Mouse (Mus musculus): Measurements from ENCODE around the gene Elp5.
"Not testable (repeated sequence)": the region's sequence is repeated elsewhere in the genome, so short reads cannot be mapped to it uniquely, and the experiment has no call there.

Gene Elp5

DNA sequence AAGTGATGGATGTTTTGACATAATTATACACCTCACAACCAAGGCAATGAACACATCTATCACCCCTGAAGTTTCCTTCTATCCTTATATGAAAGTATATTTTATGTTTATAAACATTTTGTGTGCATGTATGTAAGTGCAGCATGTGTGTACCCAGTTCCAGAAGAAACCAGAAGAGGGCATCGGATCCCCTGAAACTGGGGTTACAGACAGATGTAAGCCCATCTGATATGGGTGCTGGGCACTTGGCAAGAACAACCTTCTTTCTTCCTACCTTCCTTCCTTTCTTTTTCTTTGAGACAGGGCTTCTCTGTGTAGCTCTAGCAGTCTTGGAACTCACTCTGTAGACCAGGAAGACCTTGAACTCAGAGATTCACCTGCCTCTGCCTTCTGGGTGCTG is 26.1 kb downstream of the Elp5 start:
- DNase-seq (ENCODE audit: low spot score), result no peak

DNA sequence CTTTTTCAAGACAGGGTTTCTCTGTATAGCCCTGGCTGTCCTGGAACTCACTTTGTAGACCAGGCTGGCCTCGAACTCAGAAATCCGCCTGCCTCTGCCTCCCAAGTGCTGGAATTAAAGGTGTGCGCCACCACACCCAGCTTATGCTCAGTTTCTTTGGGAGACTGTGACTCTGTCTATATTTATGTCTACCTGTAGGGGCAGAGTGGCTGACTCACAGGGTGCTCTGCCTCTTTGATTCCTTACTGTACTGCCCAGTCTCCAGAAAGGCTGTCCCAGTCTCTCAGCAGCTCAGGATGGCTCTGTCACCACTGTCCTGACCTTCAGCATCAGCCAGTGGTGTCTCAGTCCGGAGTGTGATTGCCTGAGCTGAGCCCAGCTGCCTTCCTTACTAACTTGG is 26.7 kb downstream of the Elp5 start:
- not testable (repeated sequence) for DNase-seq (ENCODE audit: low spot score)

DNA sequence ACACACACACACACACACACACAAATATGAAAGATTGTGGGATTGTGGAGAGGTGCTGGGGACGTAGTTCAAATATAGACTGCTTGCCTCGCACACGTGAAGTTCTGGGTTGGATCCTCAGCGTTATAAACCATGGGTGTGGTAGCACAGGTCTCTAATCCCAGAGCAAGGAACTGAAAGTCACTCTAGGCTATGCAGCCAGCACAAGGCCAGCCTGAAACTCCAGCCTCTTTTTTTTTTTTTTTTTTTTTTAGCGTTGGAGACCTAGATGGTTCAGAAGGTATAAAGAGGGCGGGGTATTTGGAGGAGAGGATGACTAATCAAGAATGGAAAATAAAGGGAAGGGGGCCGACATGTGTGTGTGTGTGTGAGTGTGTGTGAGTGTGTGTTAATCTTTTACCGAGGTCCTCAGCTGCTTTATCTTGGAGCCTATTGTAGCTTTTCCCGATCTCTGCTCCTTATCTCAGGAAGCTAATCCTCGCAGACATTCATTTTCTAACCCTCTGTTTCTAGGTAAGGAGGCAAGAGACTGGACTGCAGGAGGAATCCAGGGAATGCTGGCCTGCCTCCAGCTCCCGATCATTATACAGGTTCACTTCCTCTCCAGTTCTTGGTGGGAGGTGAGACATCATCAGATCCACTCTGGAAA is 28.9 kb downstream of the Elp5 start:
- no peak for DNase-seq (ENCODE audit: low spot score)

DNA sequence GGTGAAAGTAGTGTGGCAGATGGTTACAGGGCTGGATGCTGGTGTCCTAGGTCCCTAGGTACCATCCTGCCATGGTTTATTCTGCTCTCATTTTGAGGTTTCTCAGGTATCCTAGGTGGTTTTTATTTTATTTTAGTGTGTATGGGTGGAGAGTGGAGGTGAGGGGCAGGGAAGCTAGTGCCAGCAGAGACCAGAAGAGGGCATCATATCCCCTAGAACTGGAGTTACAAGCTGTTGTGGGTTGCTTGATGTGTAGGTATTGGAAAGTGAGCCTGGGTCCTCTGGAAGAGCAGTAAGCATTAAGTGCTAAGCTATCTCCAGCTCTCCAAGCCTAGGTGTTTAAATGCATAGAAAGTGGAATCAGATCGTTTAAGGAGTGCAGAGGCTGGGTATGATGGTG is 30.0 kb downstream of the Elp5 start:
- no peak for DNase-seq (ENCODE audit: low spot score)

DNA sequence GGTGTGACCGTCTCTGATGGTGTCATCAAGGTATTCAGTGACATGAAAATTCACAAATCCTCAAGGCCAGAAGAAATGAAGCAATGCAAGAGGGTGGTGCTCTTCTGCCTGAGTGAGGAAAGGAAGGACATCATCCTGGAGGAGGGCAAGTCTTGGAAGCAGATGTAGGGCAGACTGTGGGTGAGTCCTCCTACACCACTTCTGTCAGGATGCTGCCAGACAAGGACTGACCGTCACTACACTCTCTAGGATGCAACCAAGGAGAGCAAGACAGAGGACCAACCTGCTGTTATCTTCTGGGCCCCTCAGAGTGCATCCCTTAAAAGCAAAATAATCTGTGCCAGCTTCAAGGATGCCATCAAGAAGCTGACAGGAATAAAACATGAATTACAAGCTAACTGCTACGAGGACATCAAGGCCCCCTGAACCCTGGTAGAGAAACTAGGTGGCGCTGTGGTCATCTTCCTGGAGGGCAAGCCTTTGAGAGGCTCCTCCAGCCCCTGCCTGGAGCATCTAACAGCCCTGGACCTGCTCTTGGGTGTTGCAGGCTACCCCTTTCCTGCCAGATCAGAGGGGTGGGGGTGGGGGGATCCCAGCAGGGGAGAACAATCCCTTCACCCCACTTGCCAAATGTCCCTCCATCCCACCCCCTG is 31.4 kb downstream of the Elp5 start:
- no peak for DNase-seq (ENCODE audit: low spot score)

DNA sequence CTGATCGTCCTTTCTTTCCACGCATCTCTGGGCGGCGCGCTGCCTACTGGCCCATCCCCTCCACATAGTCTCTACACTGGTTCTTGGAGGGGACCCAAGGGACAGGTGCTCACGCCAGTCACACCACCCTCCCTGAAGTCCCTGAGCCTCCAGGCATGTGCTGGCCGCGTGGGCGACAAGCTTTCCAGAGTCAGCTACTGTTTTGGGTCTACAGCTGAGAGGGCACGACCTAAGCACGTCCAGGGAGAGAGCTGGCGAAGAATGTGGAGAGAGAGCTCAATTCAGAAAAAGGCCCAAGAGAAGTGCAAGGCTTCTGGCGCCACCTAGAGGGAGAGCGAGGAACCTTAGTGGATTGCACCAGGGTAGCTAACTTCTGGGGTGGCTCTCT is 33.6 kb downstream of the Elp5 start:
- peak; percentile 90 for DNase-seq (ENCODE audit: low spot score)

DNA sequence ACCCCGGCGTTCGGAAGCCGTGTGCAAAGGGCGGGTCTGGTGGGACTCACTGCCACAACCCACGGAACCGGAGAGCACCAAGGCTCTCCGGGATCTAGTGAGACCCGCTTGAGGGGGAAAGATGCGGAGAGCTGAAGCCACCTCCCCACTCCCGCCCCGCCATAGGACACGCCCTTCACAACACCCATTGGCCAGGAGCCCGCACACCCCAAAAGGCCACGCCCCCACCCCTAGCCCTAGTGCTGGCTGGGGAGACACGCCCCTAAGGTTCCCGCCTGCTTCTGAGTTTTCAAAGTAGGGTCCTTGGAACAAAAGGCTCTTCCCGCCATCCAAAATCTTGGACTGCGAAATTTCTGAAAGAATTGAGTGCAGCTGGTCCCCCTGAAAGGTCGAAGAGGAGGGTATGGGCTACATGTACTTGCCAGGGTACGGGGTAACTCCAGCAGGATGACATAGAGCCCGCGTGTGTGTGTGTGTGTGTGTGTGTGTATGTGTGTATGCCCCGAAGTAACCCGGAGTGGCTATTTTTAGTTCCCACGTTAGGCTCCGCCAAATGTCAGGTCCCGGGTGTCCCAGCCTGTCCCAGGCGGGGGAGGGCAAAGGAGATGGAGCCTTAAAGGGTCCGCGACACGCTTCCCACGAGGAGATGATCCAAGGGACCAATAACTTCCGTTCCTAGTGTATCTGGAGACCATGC is 34.1 kb downstream of the Elp5 start, which contains the start of gene Slc2a4:
Slc2a4 (minus strand) TSS at position 123 of the 697 bp plus-strand sequence.
- DNase-seq (ENCODE audit: low spot score), result peak; percentile 88

DNA sequence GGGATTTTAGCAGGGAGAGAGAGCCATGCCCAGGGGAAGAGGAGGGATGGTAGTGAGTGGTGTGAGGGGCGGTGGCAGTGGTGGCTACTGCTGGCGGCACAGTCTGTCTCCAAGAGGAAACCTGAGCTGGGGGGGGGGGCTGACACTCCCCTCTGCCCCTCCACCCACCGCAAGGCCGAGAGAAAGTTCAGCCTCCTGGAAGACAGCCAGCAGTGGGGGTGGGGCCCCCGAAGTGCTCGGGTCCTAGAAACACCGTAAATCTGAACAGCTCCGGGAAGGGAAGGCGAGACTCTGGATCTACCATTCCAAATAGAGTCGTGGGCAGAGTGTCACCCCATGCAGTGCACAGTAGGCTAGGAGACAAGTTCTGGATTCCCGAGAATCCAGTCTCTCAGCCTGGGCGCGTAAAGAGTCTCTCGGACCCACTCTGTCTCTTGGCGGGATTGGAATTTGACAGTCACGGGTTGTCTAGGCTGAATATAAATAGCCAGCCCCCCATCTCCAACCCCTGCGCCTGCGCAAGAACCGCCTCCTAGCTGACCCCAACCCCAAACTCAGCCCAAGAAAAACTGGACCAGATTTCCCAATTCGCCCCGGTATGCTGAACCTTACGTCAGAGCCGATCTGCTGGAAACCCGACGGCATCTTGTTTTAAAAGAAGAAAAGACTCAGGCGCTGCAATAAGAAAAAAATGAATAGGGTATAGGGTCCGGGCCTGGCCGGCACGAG is 34.8 kb downstream of the Elp5 start:
- DNase-seq (ENCODE audit: low spot score), result no peak

DNA sequence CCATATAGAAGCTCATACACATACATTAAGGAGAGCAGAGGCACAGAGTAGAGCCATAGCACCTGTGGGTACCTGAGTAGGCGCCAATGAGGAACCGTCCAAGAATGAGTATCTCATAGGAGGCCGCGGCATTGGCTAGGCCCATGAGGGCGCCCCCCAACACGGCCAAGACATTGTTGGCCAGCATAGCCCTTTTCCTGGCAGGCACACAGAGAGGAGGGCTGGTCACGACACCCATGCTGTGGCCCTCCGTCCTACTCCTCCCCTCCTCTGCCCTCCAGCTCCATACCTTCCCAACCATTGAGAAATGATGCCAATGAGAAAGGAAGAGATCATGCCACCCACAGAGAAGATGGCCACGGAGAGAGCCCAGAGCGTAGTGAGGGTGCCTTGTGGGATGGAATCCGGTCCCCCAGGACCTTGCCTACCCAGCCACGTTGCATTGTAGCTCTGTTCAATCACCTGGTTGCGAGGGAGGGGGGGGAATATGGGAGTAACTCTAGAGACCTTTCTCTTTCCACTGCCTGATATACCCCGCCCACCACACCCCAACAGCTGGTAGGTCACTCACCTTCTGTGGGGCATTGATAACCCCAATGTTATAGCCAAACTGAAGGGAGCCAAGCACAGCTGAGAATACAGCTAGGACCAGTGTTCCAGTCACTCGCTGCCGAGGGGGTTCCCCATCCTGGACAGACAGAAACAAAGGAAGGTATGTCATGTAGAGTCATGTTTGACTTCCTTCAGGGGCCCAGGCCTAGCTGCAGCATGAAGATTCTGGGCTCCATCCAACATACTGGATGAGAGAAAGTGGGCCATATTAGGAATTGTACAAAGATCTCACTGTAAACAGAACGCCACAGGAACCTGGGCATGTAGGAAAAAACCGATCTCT is 36.1 kb downstream of the Elp5 start:
- no peak for DNase-seq (ENCODE audit: low spot score)

DNA sequence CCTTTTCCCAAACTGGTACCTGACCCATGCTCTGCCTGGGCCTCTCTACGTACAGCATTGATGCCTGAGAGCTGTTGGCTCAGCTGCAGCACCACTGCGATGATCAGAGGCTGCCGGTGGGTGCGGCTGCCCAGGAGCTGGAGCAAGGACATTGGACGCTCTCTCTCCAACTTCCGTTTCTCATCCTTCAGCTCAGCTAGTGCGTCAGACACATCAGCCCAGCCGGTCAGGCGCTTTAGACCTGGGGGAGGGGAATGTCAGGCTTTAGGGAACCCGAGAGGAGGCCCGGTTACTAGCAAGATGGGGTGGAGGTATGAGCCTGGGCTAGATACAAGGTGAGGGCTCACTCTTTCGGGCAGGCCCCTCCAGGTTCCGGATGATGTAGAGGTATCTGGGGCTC is 37.1 kb downstream of the Elp5 start:
- no peak for DNase-seq (ENCODE audit: low spot score)

DNA sequence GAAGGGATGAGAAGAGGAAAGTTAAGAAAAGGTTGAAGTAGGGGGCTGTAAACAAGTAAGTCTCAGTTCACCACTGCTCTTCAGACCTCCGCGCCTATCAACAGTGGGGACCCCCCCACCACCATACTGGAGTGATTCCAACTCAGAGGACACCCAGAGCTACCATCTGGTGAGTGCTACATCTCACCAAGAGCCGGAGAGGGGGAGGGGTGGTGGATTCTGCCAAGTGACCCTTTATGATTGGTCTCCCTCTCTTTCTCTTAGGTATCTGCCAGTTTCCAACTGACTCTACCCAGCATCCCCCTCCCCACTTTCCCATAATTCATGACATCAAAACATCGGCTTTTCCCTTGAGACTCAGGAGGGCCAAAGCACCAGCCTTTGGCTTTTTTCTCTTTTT is 41.4 kb downstream of the Elp5 start:
- DNase-seq (ENCODE audit: low spot score), result no peak

DNA sequence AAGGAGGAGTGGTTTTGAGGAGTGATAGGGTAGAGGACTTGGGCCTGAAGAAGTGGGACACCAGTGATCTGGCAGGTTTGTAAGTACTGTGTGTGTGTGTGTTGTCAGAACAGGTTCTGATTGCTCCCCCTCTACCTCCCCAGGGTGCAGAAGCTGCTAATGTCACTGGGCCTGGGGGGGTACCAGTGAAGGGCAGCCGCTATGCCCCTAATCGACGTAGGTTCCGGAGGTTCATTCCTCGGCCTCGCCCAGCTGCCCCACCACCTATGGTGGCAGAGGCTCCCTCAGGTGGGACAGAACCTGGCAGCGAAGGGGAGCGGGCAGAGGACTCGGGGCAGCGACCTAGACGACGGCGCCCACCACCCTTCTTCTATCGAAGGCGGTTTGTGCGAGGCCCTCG is 42.6 kb downstream of the Elp5 start:
- DNase-seq (ENCODE audit: low spot score), result no peak

DNA sequence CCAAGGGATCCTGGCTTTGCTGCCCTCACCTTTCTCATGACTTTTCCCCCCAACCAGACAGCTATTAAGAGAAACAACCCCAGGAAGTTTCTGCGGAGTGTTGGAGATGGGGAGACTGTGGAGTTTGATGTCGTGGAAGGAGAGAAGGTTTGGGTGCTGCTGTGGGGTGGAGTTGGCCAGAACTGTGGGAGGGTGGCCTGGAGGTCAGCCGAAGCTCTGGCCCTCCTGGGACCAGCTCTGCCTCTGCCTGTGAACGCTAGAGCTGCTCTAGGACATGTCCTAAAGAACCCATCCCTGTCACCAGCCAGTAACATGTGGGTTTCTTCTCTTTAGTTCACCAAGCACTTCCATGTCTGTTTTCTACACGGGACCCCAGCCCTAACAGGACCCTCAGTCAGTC is 43.1 kb downstream of the Elp5 start:
- DNase-seq (ENCODE audit: low spot score), result no peak

DNA sequence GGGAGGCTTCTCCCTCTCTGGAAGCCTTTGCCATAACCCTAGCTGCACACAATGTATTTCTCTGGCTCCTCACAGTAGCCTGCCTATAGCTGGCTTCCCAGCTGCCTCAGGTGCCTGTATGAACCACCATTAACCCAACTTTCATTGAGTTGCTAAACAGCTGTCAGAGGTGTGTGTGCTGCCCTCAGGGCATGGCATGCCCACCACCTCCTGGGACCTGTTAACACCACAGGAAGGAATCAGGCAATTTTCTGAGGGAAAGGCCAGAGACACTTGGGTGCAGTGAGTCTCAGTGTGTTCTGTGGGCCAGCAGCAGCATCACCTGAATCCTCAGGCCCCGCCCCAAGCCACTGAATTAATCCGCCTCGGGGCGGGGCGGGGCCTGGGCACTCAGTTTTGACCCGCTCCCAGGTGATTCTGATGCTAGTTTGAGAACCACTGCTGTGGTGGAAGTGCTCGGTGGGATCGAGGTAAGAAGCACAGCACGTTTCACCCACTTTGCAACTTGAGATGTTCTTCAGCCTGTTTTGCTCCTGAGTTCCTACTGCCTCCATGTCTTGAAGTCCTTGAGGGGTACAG is 43.8 kb downstream of the Elp5 start:
- no peak for DNase-seq (ENCODE audit: low spot score)

DNA sequence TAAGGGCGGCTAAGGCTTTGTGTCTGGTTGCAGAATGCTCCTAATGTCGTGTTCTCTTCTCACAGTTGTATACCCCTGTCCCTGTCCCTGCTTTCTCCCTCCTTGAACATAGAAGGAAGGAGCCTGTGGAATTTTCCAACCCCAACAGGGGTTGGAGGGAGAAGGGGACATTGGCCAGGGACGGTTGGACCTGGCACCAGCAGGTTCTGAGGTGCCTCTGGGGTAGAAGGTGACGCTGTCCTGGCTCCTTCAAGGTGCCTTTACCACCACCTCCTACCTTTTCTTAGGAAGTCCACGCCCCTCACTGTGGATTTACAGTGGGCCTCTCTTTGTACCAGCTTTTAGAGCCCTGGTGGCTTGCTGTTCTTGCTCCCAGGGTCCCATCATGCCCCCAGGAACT is 44.5 kb downstream of the Elp5 start:
- no peak for DNase-seq (ENCODE audit: low spot score)

DNA sequence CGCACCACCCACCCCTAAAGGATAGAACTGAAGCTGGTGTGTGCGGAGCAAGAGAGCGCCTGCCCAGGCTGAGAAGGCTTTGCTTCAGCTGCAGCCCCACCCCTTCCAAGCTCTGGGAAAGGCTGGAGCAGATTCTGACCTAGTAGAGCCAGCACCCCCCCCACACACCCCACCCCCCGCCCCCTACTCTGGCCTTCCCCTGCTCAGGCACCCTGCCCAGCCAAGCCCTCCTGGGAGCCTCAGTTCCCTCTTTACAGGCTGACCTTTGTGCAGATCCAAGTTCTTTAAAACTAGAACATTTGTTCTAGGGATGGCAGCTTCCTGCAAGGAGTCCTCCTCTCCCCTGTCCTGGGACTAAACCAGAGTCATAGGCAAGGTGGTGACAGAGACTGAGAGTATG is 44.9 kb downstream of the Elp5 start:
- no peak for DNase-seq (ENCODE audit: low spot score)

DNA sequence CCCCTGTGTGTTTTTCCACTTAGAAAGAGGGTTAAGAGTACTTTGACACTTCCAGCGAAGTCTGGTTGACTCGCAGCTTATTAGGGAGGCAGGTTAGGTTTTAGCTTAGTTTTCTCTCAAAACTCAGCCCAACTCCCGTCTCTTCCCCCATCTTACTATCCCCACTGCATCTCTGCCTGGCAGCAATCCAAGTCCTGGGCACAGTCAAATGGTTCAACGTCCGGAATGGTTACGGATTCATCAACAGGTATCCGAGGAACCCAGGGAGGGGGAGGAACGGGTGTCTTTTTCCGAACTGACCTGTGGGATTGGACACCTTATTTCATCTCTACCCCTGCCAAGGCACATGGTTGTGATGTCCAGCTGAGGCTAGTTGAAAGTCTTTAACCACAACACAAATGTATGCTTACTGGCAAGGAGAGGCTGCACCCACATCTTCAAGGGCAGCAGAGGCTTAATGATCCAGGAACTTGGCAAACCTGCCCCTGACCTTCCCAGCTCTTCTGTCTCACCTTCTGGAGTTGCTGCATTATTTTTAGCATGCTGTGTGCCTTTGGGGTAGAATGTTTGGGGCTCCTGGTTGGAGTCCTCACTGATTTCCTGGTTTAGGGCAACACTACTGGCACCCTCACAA is 45.5 kb downstream of the Elp5 start:
- DNase-seq (ENCODE audit: low spot score), result no peak

DNA sequence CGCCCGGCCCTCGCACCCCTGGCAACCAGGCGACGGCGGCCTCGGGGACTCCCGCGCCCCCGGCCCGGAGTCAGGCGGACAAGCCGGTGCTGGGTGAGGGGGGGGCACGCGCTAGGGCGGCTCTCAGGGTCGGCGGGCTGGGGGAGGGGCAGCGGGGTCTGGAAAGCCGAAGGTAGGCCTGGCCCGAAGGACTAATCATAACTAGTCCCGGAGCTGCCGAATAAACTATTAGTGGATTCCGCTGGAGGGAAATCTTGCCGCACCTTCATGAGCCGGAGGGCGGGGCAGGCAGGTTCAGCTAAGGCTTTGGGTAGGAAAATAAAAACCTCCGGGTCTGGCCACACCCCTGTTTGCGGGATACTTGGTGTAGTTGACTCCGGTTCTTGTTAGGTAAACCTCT is 46.2 kb downstream of the Elp5 start:
- DNase-seq (ENCODE audit: low spot score), result no peak

DNA sequence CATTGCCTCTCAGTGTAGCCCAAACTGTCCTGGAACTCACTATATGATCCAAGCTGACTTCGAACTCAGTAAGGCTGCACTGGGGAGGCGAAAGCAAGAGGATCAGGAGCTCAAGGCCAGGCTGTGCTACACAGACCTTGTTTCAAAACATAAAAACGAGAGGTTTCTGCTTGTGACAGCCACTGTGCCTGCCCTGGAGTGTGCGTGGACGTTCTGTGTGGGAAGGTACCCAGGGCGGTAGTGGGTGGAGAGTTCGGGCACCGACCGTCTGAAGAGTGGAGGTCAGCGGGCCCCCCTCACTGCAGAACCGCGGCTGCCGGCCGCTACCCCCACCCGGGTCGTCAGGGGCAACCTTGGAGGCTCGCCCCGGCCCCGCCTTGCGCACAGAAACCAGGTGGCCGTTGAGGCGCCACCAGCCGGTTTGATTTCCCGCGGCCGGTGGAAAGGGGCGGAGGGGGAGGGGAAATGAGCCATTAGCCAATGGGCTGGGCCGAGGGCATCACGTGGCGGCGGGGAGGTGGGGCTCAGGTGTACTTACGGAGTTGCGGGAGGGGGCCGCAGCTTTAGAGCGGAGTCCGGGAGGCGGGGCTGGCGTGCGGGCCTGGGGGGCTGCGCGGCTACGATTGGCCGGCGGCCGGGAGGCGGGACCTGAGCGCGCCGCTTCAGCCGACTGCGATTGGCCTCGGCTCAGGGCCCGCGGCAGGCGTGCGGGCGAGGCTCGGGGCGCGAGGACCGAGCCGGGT is 47.0 kb downstream of the Elp5 start, which contains the start of gene Ybx2:
Ybx2 (plus strand) TSS at position 660 of the 743 bp plus-strand sequence.
- DNase-seq (ENCODE audit: low spot score), result peak; percentile 80

DNA sequence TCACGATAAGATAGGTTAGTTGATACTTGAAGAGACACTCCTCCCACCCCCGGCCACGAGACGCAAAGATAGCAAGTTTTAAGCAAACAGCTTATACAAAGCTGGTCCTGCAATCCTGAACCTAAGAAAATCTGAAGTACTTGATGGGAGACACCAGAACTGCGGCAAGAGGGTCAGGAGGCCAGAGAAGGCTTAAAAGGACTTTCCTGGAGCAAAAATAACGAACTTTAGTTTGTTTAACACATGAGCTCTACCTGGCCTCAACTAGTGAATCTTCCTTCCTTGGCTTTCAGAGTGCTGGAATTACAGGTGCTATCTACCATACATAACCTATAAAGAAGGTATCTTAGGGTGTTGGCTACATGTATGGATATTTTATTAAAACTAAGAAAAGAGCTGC is 47.6 kb downstream of the Elp5 start:
- DNase-seq (ENCODE audit: low spot score), result no peak

Measured in MN1 (cell line).